10 mouse cellular contexts compared by ENCODE assay signal in the genomic region with DNA sequence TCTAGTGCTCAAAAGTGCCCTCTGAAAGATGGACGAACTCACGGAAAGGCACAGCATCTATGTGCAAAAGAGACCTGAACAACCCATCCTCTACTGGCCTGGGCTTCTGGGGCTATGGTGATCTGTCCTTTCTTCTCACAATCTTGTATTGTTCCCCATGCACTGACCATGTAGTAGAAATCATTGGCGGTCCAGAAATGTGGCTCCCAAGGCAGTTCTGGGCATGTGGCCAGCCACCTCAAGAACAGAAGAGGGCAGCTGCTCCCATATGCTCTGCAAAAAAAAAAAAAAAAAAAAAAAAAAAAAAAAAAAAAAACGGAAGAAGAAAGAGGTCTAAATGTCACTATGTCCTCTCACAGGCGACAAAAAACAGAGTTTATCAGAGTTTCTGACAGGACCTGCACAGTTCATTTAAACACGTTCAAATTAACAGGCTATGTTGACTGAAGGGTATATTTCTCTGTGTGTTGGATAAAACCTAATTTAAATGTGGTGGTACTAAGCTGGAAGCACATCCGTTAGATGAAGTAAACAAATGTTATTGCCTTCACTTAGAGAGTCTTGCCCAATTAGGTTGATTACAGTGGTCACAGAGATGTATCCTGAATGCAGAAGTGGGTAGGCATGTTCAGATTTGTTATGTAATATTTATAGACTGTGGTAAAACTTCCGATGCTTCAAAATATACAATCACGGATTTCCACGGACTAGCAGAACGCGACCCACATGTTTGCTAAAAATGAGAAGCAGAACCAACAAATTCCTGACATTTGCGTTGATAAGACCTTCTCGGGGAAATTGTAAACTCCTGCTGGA.
DNase-seq lines count a peak whose midpoint lies in the region; ATAC-seq and TF ChIP-seq lines count a peak whose summit lies in the region.
"Had no signal": no experiment of that assay in that cellular context is flagged by ENCODE, and none has a peak within 500 bp of the region (broad histone marks: within the 10 kb centered on the region; RNA-seq: fewer than 3 reads in every experiment).

No protein-coding gene starts in this region.

- no peak for ATAC-seq in intestine, embryonic 14.5 days (replicated peaks; ENCODE audit: low FRiP score, low TSS enrichment, low read depth)
- ATAC-seq in intestine, postnatal 0 days = no peak
- ATAC-seq in common myeloid progenitor, adult 5-6 weeks (replicated peaks; ENCODE audit: low read depth, poor library complexity, severe bottlenecking) = peak; percentile 32; the same call in 1 of the 2 replicates
- no peak for ATAC-seq in frontal cortex, adult (ENCODE audit: low TSS enrichment)

- no peaks in the 10 kb centered on the region; the same call in 1 of the 2 replicates for H3K4me1 ChIP-seq in intestine, embryonic 14.5 days (replicated peaks; ENCODE audit: control insufficient read depth, insufficient read depth, low read length)
- 0 out of 2 replicates have a peak, but pooled peaks cover under 1% of the 10 kb centered on the region for H3K4me1 ChIP-seq in intestine, postnatal 0 days (replicated peaks; ENCODE audit: control insufficient read depth, insufficient read depth, low read length)
- no peaks in the 10 kb centered on the region for H3K4me1 ChIP-seq in midbrain, embryonic 10.5 days
- H3K4me1 ChIP-seq: hindbrain, embryonic 15.5 days had no signal

- 39% methylated on average over 14 of the region's 14 CpGs for WGBS in intestine, embryonic 14.5 days
- 54% methylated on average over 14 of the region's 14 CpGs for WGBS in intestine, postnatal 0 days
- WGBS in midbrain, embryonic 10.5 days = 90% methylated on average over 14 of the region's 14 CpGs

- H3K4me2 ChIP-seq in intestine, embryonic 14.5 days (ENCODE audit: low read length) = peak overlapping the region; percentile 35
- no peak overlapping the region for H3K4me2 ChIP-seq in intestine, postnatal 0 days (replicated peaks; ENCODE audit: low read depth)
- H3K4me2 ChIP-seq: hindbrain, embryonic 15.5 days had no signal

- TF ChIP-seq CTCF in intestine, postnatal 0 days (IDR thresholded peaks at IDR 0.05; ENCODE audit: low read depth) = no peak

- no peak for DNase-seq in intestine, embryonic 14.5 days (ENCODE audit: low spot score)
- DNase-seq in adrenal gland, postnatal 25 days = peak; percentile 40
- peak; percentile 56 for DNase-seq in lung, postnatal 14 days
- no peak for DNase-seq in frontal cortex, postnatal 25 days (ENCODE audit: low spot score in 2 of 2)
- DNase-seq in midbrain, embryonic 10.5 days (ENCODE audit: low spot score) = no peak

- no peak overlapping the region for H3K27ac ChIP-seq in intestine, embryonic 14.5 days (ENCODE audit: low read depth)
- H3K27ac ChIP-seq in intestine, postnatal 0 days (ENCODE audit: low read depth, low read length) = no peak overlapping the region
- H3K27ac ChIP-seq in midbrain, embryonic 10.5 days (replicated peaks) = no peak overlapping the region
- H3K27ac ChIP-seq: hindbrain, embryonic 15.5 days had no signal

- no peaks in the 10 kb centered on the region for H3K27me3 ChIP-seq in intestine, embryonic 14.5 days (replicated peaks; ENCODE audit: control insufficient read depth, insufficient read depth, low read length)
- no peaks in the 10 kb centered on the region for H3K27me3 ChIP-seq in intestine, postnatal 0 days (replicated peaks; ENCODE audit: control insufficient read depth, insufficient read depth, low read length)
- H3K27me3 ChIP-seq in midbrain, embryonic 10.5 days (ENCODE audit: low read depth, poor library complexity, severe bottlenecking) = no peaks in the 10 kb centered on the region
- H3K27me3 ChIP-seq: hindbrain, embryonic 15.5 days had no signal

- H3K9ac ChIP-seq in intestine, embryonic 14.5 days (ENCODE audit: low read length) = no peak overlapping the region
- H3K9ac ChIP-seq in intestine, postnatal 0 days (ENCODE audit: low read depth, low read length) = no peak overlapping the region
- H3K9ac ChIP-seq: hindbrain, embryonic 15.5 days had no signal

- no peaks in the 10 kb centered on the region for H3K9me3 ChIP-seq in intestine, embryonic 14.5 days (ENCODE audit: control insufficient read depth, low read length)
- no peaks in the 10 kb centered on the region for H3K9me3 ChIP-seq in intestine, postnatal 0 days (ENCODE audit: control insufficient read depth)
- no peaks in the 10 kb centered on the region for H3K9me3 ChIP-seq in midbrain, embryonic 10.5 days (replicated peaks)
- H3K9me3 ChIP-seq: hindbrain, embryonic 15.5 days had no signal

- H3K4me3 ChIP-seq in intestine, embryonic 14.5 days (ENCODE audit: low read depth, low read length) = no peak overlapping the region
- H3K4me3 ChIP-seq in intestine, postnatal 0 days (ENCODE audit: low read depth, low read length) = no peak overlapping the region
- no peak overlapping the region for H3K4me3 ChIP-seq in midbrain, embryonic 10.5 days
- H3K4me3 ChIP-seq: hindbrain, embryonic 15.5 days had no signal

- H3K36me3 ChIP-seq in intestine, embryonic 14.5 days (ENCODE audit: control insufficient read depth, insufficient read depth, low read length) = no peaks in the 10 kb centered on the region
- H3K36me3 ChIP-seq in intestine, postnatal 0 days (ENCODE audit: control insufficient read depth, insufficient read depth) = no peaks in the 10 kb centered on the region
- H3K36me3 ChIP-seq in midbrain, embryonic 10.5 days = no peaks in the 10 kb centered on the region
- H3K36me3 ChIP-seq: G1E; hindbrain, embryonic 15.5 days had no signal

Comparison
In these comparisons a context has a peak if more than half of its experiments do, and no peak if none do; other contexts are left out.
1. DNase-seq: peak in adrenal gland, postnatal 25 days (single experiment) and lung, postnatal 14 days (single experiment); none in intestine, embryonic 14.5 days (single experiment), frontal cortex, postnatal 25 days (0 of 2) and midbrain, embryonic 10.5 days (single experiment).